Comparison of ENCODE assay signal across 8 mouse cellular contexts in genomic region chr1:133146014-133147009, GRCm38 (mm10). TPM values are rescaled to one million over a fixed set of nuclear protein-coding genes. Genes with fewer than 3 reads are reported as not detected.
DNase-seq lines count a peak whose midpoint lies in the region; ATAC-seq and TF ChIP-seq lines count a peak whose summit lies in the region.

No protein-coding gene starts in this region.

- TF ChIP-seq CTCF in bone marrow macrophage, adult 2 months (IDR thresholded peaks at IDR 0.05; ENCODE audit: low read depth, low read length), result peak; percentile 71
- peak; percentile 89 for TF ChIP-seq CTCF in lung, embryonic 14.5 days (IDR thresholded peaks at IDR 0.05; ENCODE audit: low read depth)
- TF ChIP-seq CTCF in olfactory bulb, adult 2 months (IDR thresholded peaks at IDR 0.05; ENCODE audit: insufficient read depth, low read depth, low read length), result peak; percentile 36; the same call in 1 of the 2 replicates

- H3K4me3 ChIP-seq in bone marrow macrophage, adult 2 months (ENCODE audit: insufficient read depth, low read length), result no peak overlapping the region
- H3K4me3 ChIP-seq in forebrain, embryonic 15.5 days, result no peak overlapping the region
- H3K4me3 ChIP-seq in kidney, embryonic 14.5 days (ENCODE audit: low read length), result no peak overlapping the region
- H3K4me3 ChIP-seq in lung, embryonic 14.5 days (ENCODE audit: low read depth, low read length), result no peak overlapping the region
- H3K4me3 ChIP-seq in olfactory bulb, adult 2 months (ENCODE audit: insufficient read depth, low read depth, low read length), result no peak overlapping the region

- TF ChIP-seq POLR2A in bone marrow macrophage, adult 2 months (IDR thresholded peaks at IDR 0.05; ENCODE audit: borderline replicate concordance, low read depth, low read length), result no peak
- no peak for TF ChIP-seq POLR2A in olfactory bulb, adult 2 months (IDR thresholded peaks at IDR 0.05; ENCODE audit: insufficient read depth, low read depth, low read length)

- H3K36me3 ChIP-seq in forebrain, embryonic 15.5 days, result peaks cover under 1% of the 10 kb centered on the region; the same call in 1 of the 2 replicates
- no peaks in the 10 kb centered on the region; the same call in 1 of the 2 replicates for H3K36me3 ChIP-seq in kidney, embryonic 14.5 days (ENCODE audit: control insufficient read depth, insufficient read depth, low read length)
- peaks cover 6% of the 10 kb centered on the region; the same call in 1 of the 2 replicates for H3K36me3 ChIP-seq in lung, embryonic 14.5 days (ENCODE audit: insufficient read depth)

- no peak overlapping the region for H3K4me2 ChIP-seq in forebrain, embryonic 15.5 days (replicated peaks)
- H3K4me2 ChIP-seq in kidney, embryonic 14.5 days (replicated peaks; ENCODE audit: low read depth, low read length), result no peak overlapping the region
- no peak overlapping the region for H3K4me2 ChIP-seq in lung, embryonic 14.5 days

- no peak overlapping the region for H3K9ac ChIP-seq in forebrain, embryonic 15.5 days (replicated peaks)
- no peak overlapping the region for H3K9ac ChIP-seq in kidney, embryonic 14.5 days (ENCODE audit: low read depth, low read length)
- H3K9ac ChIP-seq in lung, embryonic 14.5 days, result no peak overlapping the region

- H3K27ac ChIP-seq in bone marrow macrophage, adult 2 months (ENCODE audit: insufficient read depth, low read depth, low read length), result no peak overlapping the region
- H3K27ac ChIP-seq in forebrain, embryonic 15.5 days (replicated peaks), result no peak overlapping the region
- H3K27ac ChIP-seq in kidney, embryonic 14.5 days (ENCODE audit: low read depth, low read length), result no peak overlapping the region
- no peak overlapping the region for H3K27ac ChIP-seq in lung, embryonic 14.5 days (ENCODE audit: low read depth)
- H3K27ac ChIP-seq in olfactory bulb, adult 2 months (ENCODE audit: insufficient read depth, low read depth, low read length), result no peak overlapping the region

- peak; percentile 48; the same call in 1 of the 2 replicates for ATAC-seq in forebrain, embryonic 15.5 days (replicated peaks)
- peak; percentile 80 for ATAC-seq in kidney, embryonic 14.5 days (ENCODE audit: low FRiP score, low TSS enrichment)
- no peak for ATAC-seq in lung, embryonic 14.5 days (ENCODE audit: insufficient read depth)

- 64% methylated on average over 22 of the region's 22 CpGs for WGBS in forebrain, embryonic 15.5 days
- WGBS in kidney, embryonic 14.5 days, result 62% methylated on average over 22 of the region's 22 CpGs
- 55% methylated on average over 22 of the region's 22 CpGs for WGBS in lung, embryonic 14.5 days
- 61% methylated on average over 22 of the region's 22 CpGs for WGBS in olfactory bulb, adult 2 months

- no peaks in the 10 kb centered on the region for H3K27me3 ChIP-seq in forebrain, embryonic 15.5 days
- no peaks in the 10 kb centered on the region for H3K27me3 ChIP-seq in kidney, embryonic 14.5 days (ENCODE audit: control insufficient read depth, insufficient read depth, low read length)
- H3K27me3 ChIP-seq in lung, embryonic 14.5 days (ENCODE audit: insufficient read depth, low read length), result no peaks in the 10 kb centered on the region

- peak; percentile 66 for DNase-seq in urinary bladder, postnatal 14 days (ENCODE audit: low spot score)
- no peak for DNase-seq in urinary bladder, adult 2 months (ENCODE audit: low spot score)
- DNase-seq in lung, embryonic 14.5 days, result peak; percentile 84
- DNase-seq in frontal cortex, postnatal 25 days (ENCODE audit: low spot score in 2 of 2), result no peak

- H3K4me1 ChIP-seq in bone marrow macrophage, adult 2 months (ENCODE audit: control insufficient read depth, insufficient read depth, low read length), result no peaks in the 10 kb centered on the region
- no peaks in the 10 kb centered on the region for H3K4me1 ChIP-seq in forebrain, embryonic 15.5 days
- H3K4me1 ChIP-seq in kidney, embryonic 14.5 days (ENCODE audit: control insufficient read depth, insufficient read depth, low read length), result no peaks in the 10 kb centered on the region
- no peaks in the 10 kb centered on the region for H3K4me1 ChIP-seq in lung, embryonic 14.5 days (ENCODE audit: insufficient read depth)
- H3K4me1 ChIP-seq in olfactory bulb, adult 2 months (ENCODE audit: control insufficient read depth, insufficient read depth, low read length), result no peaks in the 10 kb centered on the region; the same call in 1 of the 2 replicates

- H3K9me3 ChIP-seq in forebrain, embryonic 15.5 days, result no peaks in the 10 kb centered on the region
- H3K9me3 ChIP-seq in kidney, embryonic 14.5 days (ENCODE audit: control insufficient read depth, low read length), result peaks cover 3% of the 10 kb centered on the region; the same call in 1 of the 2 replicates
- H3K9me3 ChIP-seq in lung, embryonic 14.5 days (ENCODE audit: low read depth, low read length), result no peaks in the 10 kb centered on the region; the same call in 1 of the 2 replicates

RNA-seq across cellular contexts. Expression of gene Ppp1r15b, which starts 15.4 kb away (rescaled TPM):
- 30.5 and 30.9 TPM in 2 replicates for polyA plus RNA-seq in urinary bladder, adult 2 months (2012; rRNA removed)
- 36.1 and 37.4 TPM in 2 replicates for polyA plus RNA-seq in bone marrow macrophage, adult 2 months (2012; ENCODE audit: insufficient read depth, insufficient read length, missing spikeins)
- 31.8 and 32.0 TPM in 2 replicates for polyA plus RNA-seq in forebrain, embryonic 15.5 days (2015; fragmentation: Nextera tagmentation; extraction: Ambion mirVana)
- 17.9 and 49.4 TPM in 2 replicates for polyA plus RNA-seq in kidney, embryonic 14.5 days (2014; fragmentation: Nextera tagmentation; extraction: Ambion mirVana)
- 51.4 and 54.3 TPM in 2 replicates for polyA plus RNA-seq in lung, embryonic 14.5 days (2014; fragmentation: Nextera tagmentation; extraction: Ambion mirVana)
- not detected in 2 replicates for polyA plus RNA-seq in olfactory bulb, adult 2 months (2012; ENCODE audit: insufficient read depth, insufficient read length, low replicate concordance, missing spikeins)

RNA-seq across cellular contexts. Expression of gene Plekha6, which starts 17.7 kb away (rescaled TPM):
- polyA plus RNA-seq in urinary bladder, adult 2 months (2012; rRNA removed), result 81.1 and 94.9 TPM in 2 replicates
- not detected in 2 replicates for polyA plus RNA-seq in bone marrow macrophage, adult 2 months (2012; ENCODE audit: insufficient read depth, insufficient read length, missing spikeins)
- polyA plus RNA-seq in forebrain, embryonic 15.5 days (2015; fragmentation: Nextera tagmentation; extraction: Ambion mirVana), result 10.6 and 12.8 TPM in 2 replicates
- polyA plus RNA-seq in kidney, embryonic 14.5 days (2014; fragmentation: Nextera tagmentation; extraction: Ambion mirVana), result 3.3 and 6.1 TPM in 2 replicates
- 6.7 and 10.2 TPM in 2 replicates for polyA plus RNA-seq in lung, embryonic 14.5 days (2014; fragmentation: Nextera tagmentation; extraction: Ambion mirVana)
- not detected in 2 replicates for polyA plus RNA-seq in olfactory bulb, adult 2 months (2012; ENCODE audit: insufficient read depth, insufficient read length, low replicate concordance, missing spikeins)

Comparison
In these comparisons a context has a peak if more than half of its experiments do, and no peak if none do; other contexts are left out.
1. DNase-seq: peak in urinary bladder, postnatal 14 days (single experiment) and lung, embryonic 14.5 days (single experiment); none in urinary bladder, adult 2 months (single experiment) and frontal cortex, postnatal 25 days (0 of 2).
2. CTCF ChIP-seq: peak in every context shown above with its lines; median percentile 89 in lung, embryonic 14.5 days; 71 in bone marrow macrophage, adult 2 months; 36 in olfactory bulb, adult 2 months.